Mouse (Mus musculus) hindbrain, postnatal 0 days (tissue): Measurements from ENCODE around the gene Akr1c19. TPM values are rescaled to one million over a fixed set of nuclear protein-coding genes. Genes with fewer than 3 reads are reported as not detected.
A peak's percentile ranks its signal among the peaks of the same experiment; 100 is the strongest.

Experiments
- ATAC-seq: fragments of 200-750 bp; cut with Nextera tagmentation; 2 replicates; pipeline ENCODE4 v1.8.0; 2017; ENCODE audit warnings: mild to moderate bottlenecking, moderate TSS enrichment, moderate library complexity
- DNase-seq: peaks from one replicate; pipeline ENCODE4 v3.0.0-alpha.2; 2015; ENCODE audit warnings: low spot score
- H3K27ac ChIP-seq: fragments of 300-500 bp; sonication (generic); 2 replicates; pipeline ENCODE4 v1.5.1; 2014; ENCODE audit warnings: mild to moderate bottlenecking
- H3K27me3 ChIP-seq: fragments of 300-500 bp; sonication (generic); 2 replicates; pipeline ENCODE4 v1.6.1; 2014; ENCODE audit warnings: low read length, mixed read lengths; ENCODE audit not compliant: insufficient read depth
- H3K36me3 ChIP-seq: fragments of 300-500 bp; sonication (generic); 2 replicates; pipeline ENCODE4 v1.6.1; 2014; ENCODE audit warnings: low read length, mixed read lengths; ENCODE audit not compliant: insufficient read depth
- H3K4me1 ChIP-seq: fragments of 300-500 bp; sonication (generic); 2 replicates; pipeline ENCODE4 v1.6.1; 2014; ENCODE audit warnings: antibody characterized with exemption, low read length, mixed read lengths; ENCODE audit not compliant: insufficient read depth
- H3K4me2 ChIP-seq: fragments of 300-500 bp; sonication (generic); 2 replicates; pipeline ENCODE4 v1.6.1; 2014; ENCODE audit warnings: low read depth, mild to moderate bottlenecking, low read length, moderate library complexity, mixed read lengths
- H3K4me3 ChIP-seq: fragments of 300-500 bp; sonication (generic); 2 replicates; pipeline ENCODE4 v1.5.1; 2014; ENCODE audit warnings: low read length
- H3K9ac ChIP-seq: fragments of 300-500 bp; sonication (generic); replicated peaks from 2 replicates; pipeline ENCODE4 v1.6.1; 2014; ENCODE audit warnings: mild to moderate bottlenecking, low read length, moderate library complexity, mixed read lengths
- H3K9me3 ChIP-seq: fragments of 300-500 bp; sonication (generic); 2 replicates; pipeline ENCODE4 v1.6.1; 2016; ENCODE audit warnings: low read length, mixed read lengths
- CTCF ChIP-seq: IDR thresholded peaks from 2 replicates; pipeline ENCODE4 v1.5.1; 2016; ENCODE audit warnings: antibody characterized with exemption, control low read depth, low read depth
- WGBS: fragments of 180-500 bp; shearing (Covaris S2); extraction: QIAGEN DNeasy Blood & Tissue Kit; methylation state at CpG from one replicate; pipeline ENCODE4 v1.1.7; 2014; 5-methylcytosine and 5-hydroxymethylcytosine counted together
- polyA plus RNA-seq: library from polyadenylated mRNA; unstranded; fragments of >200 nt; fragmentation: Nextera tagmentation; extraction: Ambion mirVana; gene quantifications from 2 replicates; pipeline ENCODE4 v1.2.1, GENCODE M21; 2015
- total RNA-seq: library from RNA; depleted of rRNA; stranded (reverse); fragments of >200 nt; gene quantifications from 2 replicates; pipeline ENCODE4 v1.2.3, GENCODE M21; 2014; rRNA removed

The Akr1c19 gene
- total and polyA plus RNA-seq, 2 experiments from 2014 or later: 0.73 to 6.4 TPM

DNA sequence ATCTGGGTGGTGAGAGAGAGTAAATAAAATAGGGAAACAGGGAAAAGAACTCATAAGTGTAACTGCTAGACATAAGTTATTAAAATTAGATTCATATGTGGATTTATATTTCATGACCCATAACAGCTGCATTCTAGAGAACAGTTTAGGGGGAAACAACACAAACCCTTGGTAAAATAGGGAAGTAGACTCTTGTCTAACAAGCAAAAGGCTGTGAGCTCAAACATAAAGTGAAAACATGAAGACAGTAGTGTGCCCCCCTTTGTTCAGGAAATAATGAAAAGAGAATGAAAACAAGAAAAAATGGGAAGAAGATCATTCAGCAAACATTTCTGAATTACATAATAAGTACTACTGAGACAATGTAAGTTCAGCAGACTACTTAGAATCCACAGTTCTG lies 42.4 kb downstream of the Akr1c19 start:
- H3K9ac ChIP-seq: no peak overlapping the region
- no peak overlapping the region for H3K4me3 ChIP-seq
- H3K9me3 ChIP-seq: no peaks in the 10 kb centered on the region
- H3K27ac ChIP-seq: no peak overlapping the region
- no peak for ATAC-seq
- no peaks in the 10 kb centered on the region for H3K36me3 ChIP-seq
- H3K4me1 ChIP-seq: no peaks in the 10 kb centered on the region
- DNase-seq: no peak
- no peaks in the 10 kb centered on the region for H3K27me3 ChIP-seq
- no peak overlapping the region for H3K4me2 ChIP-seq
- TF ChIP-seq CTCF: no peak

DNA sequence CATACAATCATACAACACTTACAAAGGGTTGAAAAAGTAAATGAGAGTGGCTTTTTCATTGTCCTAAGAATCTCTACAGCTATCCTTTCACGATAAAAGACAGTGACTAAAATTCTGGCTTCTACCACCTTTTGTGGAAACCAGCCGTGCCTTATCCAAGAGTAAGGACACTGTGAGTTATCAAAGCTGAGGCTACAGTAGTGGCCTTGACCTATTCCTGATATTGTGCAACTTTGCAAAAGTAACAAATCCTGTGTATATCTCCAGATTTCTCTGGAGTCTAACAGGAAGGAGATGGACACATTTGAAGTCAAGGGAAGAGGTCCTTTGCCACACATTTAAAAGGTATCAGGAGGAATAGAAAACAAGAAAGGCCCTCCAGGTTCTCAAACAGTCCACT lies 49.0 kb downstream of the Akr1c19 start:
- Histone ChIP-seq H3K9me3 (no peaks in the 10 kb centered on the region), H3K36me3 (no peaks in the 10 kb centered on the region), H3K4me3 (no peak overlapping the region), H3K27me3 (no peaks in the 10 kb centered on the region), H3K9ac (no peak overlapping the region), H3K4me2 (no peak overlapping the region), H3K4me1 (no peaks in the 10 kb centered on the region), H3K27ac (no peak overlapping the region)
- TF ChIP-seq CTCF: no peak
- 85% methylated on average over 2 of the region's 2 CpGs for WGBS
- ATAC-seq: no peak
- no peak for DNase-seq

DNA sequence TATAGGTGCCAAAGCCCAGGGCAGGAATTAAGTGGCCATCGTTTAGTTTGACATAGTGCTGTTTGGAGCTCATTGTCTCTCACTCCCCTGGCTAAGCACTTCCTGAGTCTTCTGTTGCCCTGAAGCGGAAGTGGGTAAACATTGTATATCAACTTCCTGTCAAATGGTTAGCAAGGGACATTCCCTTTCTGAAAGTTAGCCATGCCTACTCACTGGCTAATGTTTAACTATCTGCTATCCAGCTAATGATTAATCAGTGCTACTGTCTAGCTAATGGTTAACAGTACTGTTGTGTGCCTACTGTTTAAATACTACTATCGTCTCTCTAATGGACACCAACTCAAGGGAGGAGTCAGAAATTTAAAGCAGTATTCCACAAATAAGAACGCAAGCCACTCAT lies 50.8 kb downstream of the Akr1c19 start, which contains the start of gene Akr1c12:
Gene Akr1c12, minus strand, starts transcription at position 150 of the 400 bp plus-strand sequence.
- Histone ChIP-seq H3K9me3 (no peaks in the 10 kb centered on the region), H3K4me3 (no peak within 1 kb of the TSS), H3K36me3 (no peaks in the 10 kb centered on the region), H3K4me2 (no peak within 1 kb of the TSS), H3K9ac (no peak within 1 kb of the TSS), H3K27me3 (no peaks in the 10 kb centered on the region), H3K27ac (no peak within 1 kb of the TSS), H3K4me1 (no peaks in the 10 kb centered on the region)
- 74% methylated on average over 4 of the region's 4 CpGs for WGBS
- DNase-seq (no peak), ATAC-seq (no peak)
- TF ChIP-seq CTCF: no peak

GRCm38 (mm10) chr13:4281471-4282412 lies 53.2 kb downstream of the Akr1c19 start:
- peak; percentile 77 for ATAC-seq
- DNase-seq: peak; percentile 69
- 38% methylated on average over 7 of the region's 7 CpGs for WGBS

GRCm38 (mm10) chr13:4296991-4297390 lies 68.5 kb downstream of the Akr1c19 start:
- Histone ChIP-seq H3K4me3 (no peak overlapping the region), H3K36me3 (no peaks in the 10 kb centered on the region), H3K9me3 (no peaks in the 10 kb centered on the region), H3K27ac (no peak overlapping the region), H3K27me3 (no peaks in the 10 kb centered on the region), H3K4me2 (no peak overlapping the region), H3K9ac (no peak overlapping the region), H3K4me1 (no peaks in the 10 kb centered on the region)
- ATAC-seq (no peak), DNase-seq (no peak)
- no peak for TF ChIP-seq CTCF
- WGBS: 98% methylated on average over 4 of the region's 4 CpGs

More at GRCm38 (mm10) chr13:4281471-4282412, 53.2 kb downstream of the Akr1c19 start:
- no peak overlapping the region for H3K4me2 ChIP-seq
- no peaks in the 10 kb centered on the region for H3K4me1 ChIP-seq
- H3K36me3 ChIP-seq: no peaks in the 10 kb centered on the region
- H3K27ac ChIP-seq: no peak overlapping the region
- H3K9ac ChIP-seq: no peak overlapping the region
- H3K9me3 ChIP-seq: no peaks in the 10 kb centered on the region
- no peaks in the 10 kb centered on the region for H3K27me3 ChIP-seq
- peak; percentile 75 for TF ChIP-seq CTCF
- H3K4me3 ChIP-seq: no peak overlapping the region

Other genes starting within 250 kb of the Akr1c19 start
- gene Akr1c14, start 179.7 kb upstream of the Akr1c19 start, total RNA-seq: 0.93 and 1.7 TPM in 2 replicates
- 0.83 and 1.4 TPM in 2 replicates for gene Akr1c14, start 179.7 kb upstream of the Akr1c19 start, polyA plus RNA-seq
- gene Akr1c18, start 78.0 kb upstream of the Akr1c19 start, total RNA-seq: not detected in 2 replicates
- 0.15 TPM in 1 of 2 replicates, not detected in the other for gene Akr1c18, start 78.0 kb upstream of the Akr1c19 start, polyA plus RNA-seq
- 0.10 and 4.6 TPM in 2 replicates for gene Akr1c13, start 37.5 kb upstream of the Akr1c19 start, total RNA-seq
- 3.5 and 4.2 TPM in 2 replicates for gene Akr1c13, start 37.5 kb upstream of the Akr1c19 start, polyA plus RNA-seq
- not detected in 2 replicates for gene Akr1c12, start 50.7 kb downstream of the Akr1c19 start, total RNA-seq
- 0.15 and 0.28 TPM in 2 replicates for gene Akr1c12, start 50.7 kb downstream of the Akr1c19 start, polyA plus RNA-seq
- gene Akr1c6, start 205.6 kb downstream of the Akr1c19 start, total RNA-seq: not detected in 2 replicates
- not detected in 2 replicates for gene Akr1c6, start 205.6 kb downstream of the Akr1c19 start, polyA plus RNA-seq